Mouse (Mus musculus) kidney, embryonic 16.5 days (tissue): ENCODE results near the gene Mark2. TPM values are rescaled to one million over a fixed set of nuclear protein-coding genes. Genes with fewer than 3 reads are reported as not detected.

Experiments used
- ATAC-seq: fragments of 200-750 bp; cut with Nextera tagmentation; 2 replicates; pipeline ENCODE4 v1.8.0; 2017; ENCODE audit warnings: moderate TSS enrichment; ENCODE audit not compliant: low FRiP score, low TSS enrichment
- H3K27ac ChIP-seq: fragments of 300-500 bp; sonication (generic); 2 replicates; pipeline ENCODE4 v1.5.1; 2014; ENCODE audit warnings: low read length
- H3K27me3 ChIP-seq: fragments of 300-500 bp; sonication (generic); 2 replicates; pipeline ENCODE4 v1.6.1; 2014; ENCODE audit warnings: low read length, control low read depth, mixed read lengths; ENCODE audit not compliant: insufficient read depth
- H3K36me3 ChIP-seq: fragments of 300-500 bp; sonication (generic); 2 replicates; pipeline ENCODE4 v1.6.1; 2014; ENCODE audit warnings: low read length, control low read depth, mixed read lengths; ENCODE audit not compliant: insufficient read depth
- H3K4me1 ChIP-seq: fragments of 300-500 bp; sonication (generic); 2 replicates; pipeline ENCODE4 v1.6.1; 2014; ENCODE audit warnings: low read length, control low read depth, mixed read lengths; ENCODE audit not compliant: insufficient read depth
- H3K4me2 ChIP-seq: fragments of 300-500 bp; sonication (generic); replicated peaks from 2 replicates; pipeline ENCODE4 v1.6.1; 2014; ENCODE audit warnings: low read depth, low read length
- H3K4me3 ChIP-seq: fragments of 300-500 bp; sonication (generic); 2 replicates; pipeline ENCODE4 v1.5.1; 2014; ENCODE audit warnings: mild to moderate bottlenecking, low read length
- H3K9ac ChIP-seq: fragments of 300-500 bp; sonication (generic); replicated peaks from 2 replicates; pipeline ENCODE4 v1.6.1; 2014; ENCODE audit warnings: low read length
- H3K9me3 ChIP-seq: fragments of 300-500 bp; sonication (generic); 2 replicates; pipeline ENCODE4 v1.6.1; 2016; ENCODE audit warnings: low read length, control low read depth
- WGBS: fragments of 180-500 bp; shearing (Covaris S2); extraction: QIAGEN DNeasy Blood & Tissue Kit; methylation state at CpG from one replicate; pipeline ENCODE4 v1.1.7; 2014; 5-methylcytosine and 5-hydroxymethylcytosine counted together
- polyA plus RNA-seq: library from polyadenylated mRNA; unstranded; fragments of >200 nt; fragmentation: Nextera tagmentation; extraction: Ambion mirVana; gene quantifications from 2 replicates; pipeline ENCODE4 v1.2.1, GENCODE M21; 2015

The Mark2 gene
- polyA plus RNA-seq, 1 experiment from 2014 or later: 40.6 TPM

DNA sequence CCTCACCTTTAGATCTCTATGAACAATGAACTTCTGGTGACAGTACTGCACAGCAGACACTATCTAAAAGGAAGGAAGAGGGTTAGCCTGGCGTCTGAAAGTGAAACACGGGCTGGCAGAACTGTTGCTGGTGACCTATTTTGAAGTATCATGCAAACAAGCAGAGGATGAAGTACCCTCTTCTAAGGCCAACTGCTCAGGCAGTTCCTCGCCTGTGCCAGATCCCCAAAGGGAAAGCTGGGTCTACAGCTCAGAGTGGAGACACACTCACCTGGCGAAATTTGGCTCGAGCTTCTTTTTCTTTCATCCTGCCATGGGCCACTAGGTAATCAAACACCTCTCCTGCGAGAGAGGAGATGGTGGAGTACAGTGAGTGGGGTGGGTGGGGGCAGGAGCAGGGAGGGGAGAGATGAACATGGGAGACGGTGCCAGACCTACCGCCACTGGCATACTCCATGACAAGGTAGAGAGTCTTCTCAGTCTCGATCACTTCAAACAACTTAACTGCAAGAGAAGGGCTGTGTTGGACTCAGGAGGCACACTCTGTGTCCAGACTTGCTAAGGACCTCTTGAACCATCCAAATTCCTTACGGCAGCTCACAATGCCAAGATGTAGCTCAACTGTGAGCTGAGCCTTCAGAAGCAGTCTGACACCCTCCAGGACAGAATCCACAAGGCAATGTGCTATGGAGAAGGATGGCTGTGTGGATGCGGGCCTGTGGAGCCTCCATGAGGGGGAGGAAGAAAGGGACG is 54.9 kb downstream of the Mark2 start:
- ATAC-seq: no peak
- Histone ChIP-seq H3K9ac (no peak overlapping the region), H3K4me2 (no peak overlapping the region), H3K27ac (no peak overlapping the region), H3K27me3 (no peaks in the 10 kb centered on the region), H3K4me3 (no peak overlapping the region), H3K4me1 (no peaks in the 10 kb centered on the region), H3K9me3 (no peaks in the 10 kb centered on the region), H3K36me3 (peaks cover 51% of the 10 kb centered on the region)
- WGBS: 89% methylated on average over 12 of the region's 12 CpGs

GRCm38 (mm10) chr19:7280557-7281330 is 60.9 kb downstream of the Mark2 start:
- Histone ChIP-seq H3K9ac (no peak overlapping the region), H3K27me3 (no peaks in the 10 kb centered on the region), H3K27ac (no peak overlapping the region), H3K4me1 (no peaks in the 10 kb centered on the region), H3K4me2 (no peak overlapping the region), H3K4me3 (no peak overlapping the region), H3K9me3 (no peaks in the 10 kb centered on the region), H3K36me3 (peaks cover 66% of the 10 kb centered on the region)
- ATAC-seq: no peak
- WGBS: 85% methylated on average over 18 of the region's 18 CpGs

DNA sequence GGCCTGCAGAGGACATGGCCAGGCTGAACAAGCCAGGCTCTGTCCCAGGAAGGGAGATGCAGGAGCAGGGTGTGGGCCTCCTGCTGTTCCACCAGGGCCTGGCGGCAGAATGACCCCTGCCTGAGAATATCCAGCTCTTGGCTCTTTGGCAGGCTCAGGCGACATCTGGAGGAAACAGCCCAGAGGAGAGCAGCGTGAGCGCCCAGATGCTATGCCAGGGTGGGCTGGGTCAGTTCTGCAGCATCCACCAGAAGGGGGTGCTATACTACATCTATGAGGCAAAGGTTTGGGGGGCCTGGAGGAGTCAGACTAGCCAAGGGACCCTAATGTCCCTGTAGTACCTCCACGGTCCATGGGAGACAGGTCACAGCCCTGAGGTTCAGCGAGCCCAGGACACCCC is 62.5 kb downstream of the Mark2 start:
- peaks cover 10% of the 10 kb centered on the region; the same call in 1 of the 2 replicates for H3K4me1 ChIP-seq
- no peaks in the 10 kb centered on the region for H3K9me3 ChIP-seq
- no peak overlapping the region for H3K27ac ChIP-seq
- WGBS: 28% methylated on average over 6 of the region's 6 CpGs
- H3K9ac ChIP-seq: no peak overlapping the region
- H3K36me3 ChIP-seq: peaks cover 60% of the 10 kb centered on the region
- no peak overlapping the region for H3K4me2 ChIP-seq
- ATAC-seq: peak; percentile 28
- H3K4me3 ChIP-seq: no peak overlapping the region
- no peaks in the 10 kb centered on the region for H3K27me3 ChIP-seq

- no peak for ATAC-seq
- Histone ChIP-seq H3K27me3 (no peaks in the 10 kb centered on the region), H3K9ac (no peak overlapping the region), H3K9me3 (no peaks in the 10 kb centered on the region), H3K36me3 (peaks cover 62% of the 10 kb centered on the region), H3K27ac (no peak overlapping the region), H3K4me1 (peaks cover 10% of the 10 kb centered on the region; the same call in 1 of the 2 replicates), H3K4me2 (no peak overlapping the region), H3K4me3 (no peak overlapping the region)
- WGBS: 86% methylated on average over 6 of the region's 6 CpGs
Observed at GRCm38 (mm10) chr19:7278200-7278906, 63.3 kb downstream of the Mark2 start.

GRCm38 (mm10) chr19:7276796-7277195 is 64.9 kb downstream of the Mark2 start:
- H3K27ac ChIP-seq: no peak overlapping the region
- no peaks in the 10 kb centered on the region for H3K9me3 ChIP-seq
- peaks cover 53% of the 10 kb centered on the region for H3K36me3 ChIP-seq
- ATAC-seq: no peak
- WGBS: 69% methylated on average over 7 of the region's 7 CpGs
- H3K9ac ChIP-seq: no peak overlapping the region
- H3K4me1 ChIP-seq: peaks cover 10% of the 10 kb centered on the region; the same call in 1 of the 2 replicates
- H3K4me2 ChIP-seq: no peak overlapping the region
- no peak overlapping the region for H3K4me3 ChIP-seq
- no peaks in the 10 kb centered on the region for H3K27me3 ChIP-seq

DNA sequence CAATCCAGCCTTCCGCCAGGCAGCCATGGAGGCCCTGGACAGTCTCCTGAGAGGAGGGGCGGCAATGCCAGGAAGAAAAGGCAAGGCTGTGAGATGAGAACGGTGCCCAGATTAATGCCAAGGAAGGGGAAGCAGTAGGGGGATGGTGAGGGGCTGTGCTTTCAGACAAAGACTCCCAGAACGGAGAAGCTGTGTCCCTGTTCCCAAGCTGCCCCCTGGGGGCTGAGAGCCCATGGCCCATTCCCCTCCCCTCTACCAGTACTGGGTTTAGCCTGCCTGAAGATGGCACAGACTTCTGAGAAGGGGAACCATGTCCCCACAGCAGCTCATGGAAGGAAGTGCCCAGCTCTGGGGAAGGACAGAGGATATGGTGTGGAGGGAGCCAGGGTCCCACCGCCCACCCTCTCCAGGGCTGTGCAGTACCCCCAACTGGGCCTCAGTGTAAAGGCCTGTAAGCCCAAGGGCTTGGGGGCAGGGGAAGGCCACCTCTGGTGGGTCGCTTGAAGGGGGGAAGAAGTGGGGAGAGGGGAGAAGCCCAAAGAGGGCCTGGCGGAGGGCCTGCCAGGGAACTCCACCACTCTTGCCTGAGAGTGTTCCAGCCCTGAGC is 65.5 kb downstream of the Mark2 start:
- Histone ChIP-seq H3K9ac (no peak overlapping the region), H3K27me3 (no peaks in the 10 kb centered on the region), H3K9me3 (no peaks in the 10 kb centered on the region), H3K4me1 (peaks cover 10% of the 10 kb centered on the region; the same call in 1 of the 2 replicates), H3K4me3 (no peak overlapping the region), H3K27ac (no peak overlapping the region), H3K4me2 (no peak overlapping the region), H3K36me3 (peaks cover 50% of the 10 kb centered on the region)
- 58% methylated on average over 7 of the region's 7 CpGs for WGBS
- ATAC-seq: no peak; the same call in 1 of the 2 replicates

DNA sequence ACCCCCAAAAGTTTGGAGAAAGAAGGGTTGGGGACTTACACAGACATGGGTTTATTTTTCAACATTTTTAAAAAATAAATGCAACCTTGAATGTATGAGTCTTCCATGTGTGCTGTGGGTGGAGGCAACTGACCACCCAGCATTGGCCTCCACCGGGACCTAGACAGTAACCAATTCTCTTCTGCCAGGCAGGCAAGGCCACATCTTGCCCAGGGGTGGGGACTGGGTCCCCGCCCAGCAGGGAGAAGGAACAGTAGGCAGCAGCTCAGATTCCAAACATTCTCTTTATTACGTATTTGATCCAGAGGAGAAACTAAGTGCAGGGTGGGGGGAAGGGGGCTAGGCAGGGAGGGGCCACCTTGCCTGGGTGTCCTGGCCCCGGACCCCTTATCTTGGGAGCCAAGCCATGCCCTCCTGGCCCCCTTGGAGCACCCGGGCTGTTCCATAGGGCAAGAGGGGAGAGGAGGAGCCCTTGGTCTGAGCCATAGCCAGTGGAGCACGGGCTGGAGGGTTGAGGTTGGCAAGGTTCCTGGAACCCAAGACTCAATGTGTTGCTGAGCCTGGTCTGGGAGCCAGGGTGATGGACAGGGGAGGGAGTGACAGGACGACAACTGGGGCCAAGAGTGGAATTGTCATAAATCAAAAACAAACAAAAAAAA is 66.4 kb downstream of the Mark2 start:
- Histone ChIP-seq H3K36me3 (peaks cover 46% of the 10 kb centered on the region), H3K4me2 (no peak overlapping the region), H3K9ac (no peak overlapping the region), H3K4me1 (peaks cover 10% of the 10 kb centered on the region; the same call in 1 of the 2 replicates), H3K9me3 (no peaks in the 10 kb centered on the region), H3K27me3 (no peaks in the 10 kb centered on the region), H3K27ac (no peak overlapping the region), H3K4me3 (no peak overlapping the region)
- 41% methylated on average over 7 of the region's 7 CpGs for WGBS
- ATAC-seq: no peak

DNA sequence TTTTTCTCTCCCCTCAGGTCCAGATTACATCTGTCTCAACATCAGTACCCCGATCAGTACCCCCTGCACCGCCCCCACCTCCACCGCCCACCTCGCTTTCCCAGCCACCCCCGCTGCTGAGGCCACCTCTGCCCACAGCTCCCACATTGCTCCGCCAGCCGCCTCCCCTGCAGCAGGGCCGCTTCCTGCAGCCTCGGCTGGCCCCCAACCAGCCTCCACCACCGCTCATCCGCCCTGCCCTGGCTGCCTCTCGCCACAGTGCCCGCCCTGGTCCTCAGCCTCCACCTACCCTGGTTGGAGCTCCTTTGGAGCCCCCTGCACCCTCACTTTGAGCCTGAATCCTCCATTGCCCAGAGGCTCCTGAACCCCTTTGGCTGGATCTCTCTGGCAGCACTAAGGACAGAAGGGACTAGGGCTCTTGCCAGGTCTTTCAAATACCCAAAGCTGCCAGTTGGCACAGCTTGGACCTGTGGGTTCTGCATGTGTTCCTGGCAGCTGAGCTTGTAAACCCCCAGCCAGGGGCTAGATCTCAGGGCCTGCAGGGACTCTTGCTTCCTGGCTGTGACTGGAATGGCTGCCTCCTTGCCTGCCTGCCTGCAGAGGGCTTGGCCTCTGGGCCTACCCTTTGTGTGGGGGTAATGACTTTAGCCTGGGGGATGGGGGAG is 67.2 kb downstream of the Mark2 start:
- Histone ChIP-seq H3K9ac (no peak overlapping the region), H3K4me3 (no peak overlapping the region), H3K4me2 (no peak overlapping the region), H3K36me3 (peaks cover 46% of the 10 kb centered on the region), H3K9me3 (no peaks in the 10 kb centered on the region), H3K27ac (no peak overlapping the region), H3K4me1 (peaks cover 17% of the 10 kb centered on the region), H3K27me3 (no peaks in the 10 kb centered on the region)
- no peak for ATAC-seq
- 67% methylated on average over 11 of the region's 13 CpGs for WGBS

DNA sequence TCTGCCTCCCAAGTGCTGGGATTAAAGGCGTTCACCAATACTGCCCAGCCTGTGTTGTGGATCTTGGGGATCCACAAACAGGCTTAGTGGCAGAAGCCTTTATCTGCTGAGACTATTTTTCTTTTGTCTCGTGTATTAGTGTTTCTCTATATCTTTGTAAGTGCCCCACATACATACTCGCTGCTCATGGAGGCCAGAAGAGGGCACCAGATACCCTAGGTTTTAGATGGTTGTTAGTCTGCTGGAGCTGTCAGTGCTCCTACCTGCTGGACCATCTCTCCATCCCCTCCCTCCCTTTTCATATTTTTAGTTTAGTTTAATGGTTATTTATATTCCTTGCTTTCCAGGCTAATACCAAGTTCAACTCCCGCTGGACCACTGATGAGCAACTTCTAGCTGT is 68.2 kb downstream of the Mark2 start:
- H3K4me1 ChIP-seq: peaks cover 20% of the 10 kb centered on the region
- no peak overlapping the region for H3K4me3 ChIP-seq
- H3K27me3 ChIP-seq: no peaks in the 10 kb centered on the region
- no peak for ATAC-seq
- H3K36me3 ChIP-seq: peaks cover 41% of the 10 kb centered on the region
- H3K9ac ChIP-seq: no peak overlapping the region
- 97% methylated on average over 4 of the region's 4 CpGs for WGBS
- H3K27ac ChIP-seq: no peak overlapping the region
- H3K9me3 ChIP-seq: no peaks in the 10 kb centered on the region
- no peak overlapping the region for H3K4me2 ChIP-seq
